Mouse (Mus musculus) kidney, embryonic 14.5 days (tissue): ENCODE results near the gene Rabep1. TPM values are rescaled to one million over a fixed set of nuclear protein-coding genes. Genes with fewer than 3 reads are reported as not detected.
A peak's percentile ranks its signal among the peaks of the same experiment; 100 is the strongest.

Source experiments
- ATAC-seq: fragments of 200-750 bp; cut with Nextera tagmentation; 2 replicates; pipeline ENCODE4 v1.8.0; 2017; ENCODE audit warnings: moderate number of reproducible peaks, mild to moderate bottlenecking, moderate TSS enrichment, moderate library complexity; ENCODE audit not compliant: low FRiP score, low TSS enrichment
- H3K27ac ChIP-seq: fragments of 300-500 bp; sonication (generic); 2 replicates; pipeline ENCODE4 v1.5.1; 2014; ENCODE audit warnings: low read depth, mild to moderate bottlenecking, low read length, moderate library complexity, mixed read lengths
- H3K27me3 ChIP-seq: fragments of 300-500 bp; sonication (generic); 2 replicates; pipeline ENCODE4 v1.6.1; 2014; ENCODE audit warnings: mild to moderate bottlenecking, low read length; ENCODE audit not compliant: control insufficient read depth, insufficient read depth
- H3K36me3 ChIP-seq: fragments of 300-500 bp; sonication (generic); 2 replicates; pipeline ENCODE4 v1.6.1; 2014; ENCODE audit warnings: low read length, mixed read lengths; ENCODE audit not compliant: control insufficient read depth, insufficient read depth
- H3K4me1 ChIP-seq: fragments of 300-500 bp; sonication (generic); 2 replicates; pipeline ENCODE4 v1.6.1; 2014; ENCODE audit warnings: low read length, mixed read lengths; ENCODE audit not compliant: control insufficient read depth, insufficient read depth
- H3K4me2 ChIP-seq: fragments of 300-500 bp; sonication (generic); replicated peaks from 2 replicates; pipeline ENCODE4 v1.6.1; 2014; ENCODE audit warnings: low read depth, mild to moderate bottlenecking, low read length
- H3K4me3 ChIP-seq: fragments of 300-500 bp; sonication (generic); 2 replicates; pipeline ENCODE4 v1.5.1; 2014; ENCODE audit warnings: mild to moderate bottlenecking, low read length
- H3K9ac ChIP-seq: fragments of 300-500 bp; sonication (generic); 2 replicates; pipeline ENCODE4 v1.6.1; 2014; ENCODE audit warnings: low read depth, mild to moderate bottlenecking, low read length, moderate library complexity
- H3K9me3 ChIP-seq: fragments of 300-500 bp; sonication (generic); 2 replicates; pipeline ENCODE4 v1.6.1; 2016; ENCODE audit warnings: low read length; ENCODE audit not compliant: control insufficient read depth
- WGBS: fragments of 180-500 bp; shearing (Covaris S2); extraction: QIAGEN DNeasy Blood & Tissue Kit; methylation state at CpG from one replicate; pipeline ENCODE4 v1.1.7; 2014; 5-methylcytosine and 5-hydroxymethylcytosine counted together
- polyA plus RNA-seq: library from polyadenylated mRNA; unstranded; fragments of >200 nt; fragmentation: Nextera tagmentation; extraction: Ambion mirVana; gene quantifications from 2 replicates; pipeline ENCODE4 v1.2.1, GENCODE M21; 2014

Gene Rabep1
- polyA plus RNA-seq, 1 experiment from 2014 or later = 36.9 TPM

GRCm38 (mm10) chr11:70970560-70971540 is 126.3 kb downstream of the Rabep1 start:
- H3K4me2 ChIP-seq = peak overlapping the region; percentile 88
- 17% methylated on average over 24 of the region's 24 CpGs for WGBS
- H3K9ac ChIP-seq = peak overlapping the region; percentile 67
- no peaks in the 10 kb centered on the region for H3K27me3 ChIP-seq
- H3K9me3 ChIP-seq = no peaks in the 10 kb centered on the region
- H3K4me3 ChIP-seq = peak overlapping the region; percentile 97
- H3K4me1 ChIP-seq = peaks cover 5% of the 10 kb centered on the region
- H3K36me3 ChIP-seq = peaks cover 32% of the 10 kb centered on the region
- peak overlapping the region; percentile 81; the same call in 1 of the 2 replicates for H3K27ac ChIP-seq
- peak; percentile 40 for ATAC-seq

- 63% methylated on average over 1 of the region's 1 CpGs for WGBS
- ATAC-seq = no peak
Measured at GRCm38 (mm10) chr11:70972586-70972985, 128.0 kb downstream of the Rabep1 start.

GRCm38 (mm10) chr11:70973947-70974346 is 129.4 kb downstream of the Rabep1 start:
- Histone ChIP-seq H3K36me3 (peaks cover 46% of the 10 kb centered on the region), H3K27ac (no peak overlapping the region), H3K27me3 (no peaks in the 10 kb centered on the region), H3K4me3 (no peak overlapping the region), H3K9me3 (no peaks in the 10 kb centered on the region), H3K9ac (no peak overlapping the region), H3K4me2 (no peak overlapping the region), H3K4me1 (no peaks in the 10 kb centered on the region)
- ATAC-seq = no peak
- WGBS = 74% methylated on average over 4 of the region's 4 CpGs

More at GRCm38 (mm10) chr11:70972586-70972985, 128.0 kb downstream of the Rabep1 start:
- no peak overlapping the region for H3K4me2 ChIP-seq
- peaks cover 5% of the 10 kb centered on the region for H3K4me1 ChIP-seq
- H3K27ac ChIP-seq = no peak overlapping the region
- H3K36me3 ChIP-seq = peaks cover 36% of the 10 kb centered on the region
- H3K9ac ChIP-seq = no peak overlapping the region
- H3K27me3 ChIP-seq = no peaks in the 10 kb centered on the region
- H3K4me3 ChIP-seq = no peak overlapping the region
- H3K9me3 ChIP-seq = no peaks in the 10 kb centered on the region

- peaks cover 56% of the 10 kb centered on the region for H3K36me3 ChIP-seq
- no peaks in the 10 kb centered on the region for H3K9me3 ChIP-seq
- H3K9ac ChIP-seq = no peak overlapping the region
- H3K4me2 ChIP-seq = no peak overlapping the region
- 80% methylated on average over 2 of the region's 2 CpGs for whole genome bisulfite sequencing
- no peak overlapping the region for H3K27ac ChIP-seq
- no peaks in the 10 kb centered on the region for H3K27me3 ChIP-seq
- H3K4me3 ChIP-seq = no peak overlapping the region
- no peaks in the 10 kb centered on the region for H3K4me1 ChIP-seq
- ATAC-seq = no peak
Measured at GRCm38 (mm10) chr11:70975193-70975592, 130.6 kb downstream of the Rabep1 start.

GRCm38 (mm10) chr11:70977293-70977692 is 132.7 kb downstream of the Rabep1 start:
- Histone ChIP-seq H3K27ac (no peak overlapping the region), H3K36me3 (peaks cover 68% of the 10 kb centered on the region), H3K4me2 (no peak overlapping the region), H3K9ac (no peak overlapping the region), H3K4me3 (no peak overlapping the region), H3K4me1 (peaks cover 5% of the 10 kb centered on the region; the same call in 1 of the 2 replicates), H3K9me3 (no peaks in the 10 kb centered on the region), H3K27me3 (no peaks in the 10 kb centered on the region)
- WGBS = 91% methylated on average over 6 of the region's 6 CpGs
- no peak for ATAC-seq

GRCm38 (mm10) chr11:70980232-70980631 is 135.7 kb downstream of the Rabep1 start:
- Histone ChIP-seq H3K4me2 (no peak overlapping the region), H3K9me3 (no peaks in the 10 kb centered on the region), H3K9ac (no peak overlapping the region), H3K27ac (no peak overlapping the region), H3K27me3 (no peaks in the 10 kb centered on the region), H3K4me3 (no peak overlapping the region), H3K36me3 (peaks cover 64% of the 10 kb centered on the region), H3K4me1 (peaks cover 5% of the 10 kb centered on the region; the same call in 1 of the 2 replicates)
- WGBS = 89% methylated on average over 6 of the region's 6 CpGs
- ATAC-seq = no peak

- Histone ChIP-seq H3K27me3 (no peaks in the 10 kb centered on the region), H3K4me1 (peaks cover 5% of the 10 kb centered on the region; the same call in 1 of the 2 replicates), H3K9me3 (no peaks in the 10 kb centered on the region), H3K36me3 (peaks cover 67% of the 10 kb centered on the region), H3K27ac (no peak overlapping the region), H3K4me3 (peak overlapping the region; percentile 92; the same call in 1 of the 2 replicates), H3K9ac (0 out of 2 replicates have a peak overlapping the region, but pooled peaks have one; percentile 23), H3K4me2 (peak overlapping the region; percentile 81)
- 94% methylated on average over 14 of the region's 14 CpGs for WGBS
- ATAC-seq = no peak
Measured at GRCm38 (mm10) chr11:70980751-70981510, 136.4 kb downstream of the Rabep1 start.

GRCm38 (mm10) chr11:70982030-70982429 is 137.5 kb downstream of the Rabep1 start:
- Histone ChIP-seq H3K4me1 (peaks cover 5% of the 10 kb centered on the region; the same call in 1 of the 2 replicates), H3K27ac (no peak overlapping the region), H3K9ac (peak overlapping the region; percentile 90), H3K4me2 (peak overlapping the region; percentile 81), H3K36me3 (peaks cover 68% of the 10 kb centered on the region), H3K4me3 (peak overlapping the region; percentile 92), H3K9me3 (no peaks in the 10 kb centered on the region), H3K27me3 (no peaks in the 10 kb centered on the region)
- ATAC-seq = no peak
- 6% methylated on average over 12 of the region's 12 CpGs for WGBS
